Mouse (Mus musculus): ENCODE data around the gene Tmppe. TPM values are rescaled to one million over a fixed set of nuclear protein-coding genes. Genes with fewer than 3 reads are reported as not detected.

Gene Tmppe
- polyA plus RNA-seq, 1 experiment from 2014 or later: 5.5 TPM

GRCm38 (mm10) chr9:114394677-114395076, 6.2 kb upstream of the Tmppe start:
- no peaks in the 10 kb centered on the region for H3K4me1 ChIP-seq (ENCODE audit: insufficient read depth, low read depth, low read length)
- H3K4me2 ChIP-seq (replicated peaks; ENCODE audit: low read depth, low read length): no peak overlapping the region
- H3K27me3 ChIP-seq (replicated peaks; ENCODE audit: insufficient read depth, low read length): no peaks in the 10 kb centered on the region
- TF ChIP-seq EP300 (IDR thresholded peaks at IDR 0.05): no peak
- TF ChIP-seq CTCF (IDR thresholded peaks at IDR 0.05): no peak
- no peak for ATAC-seq
- H3K9ac ChIP-seq (replicated peaks; ENCODE audit: low read depth): no peak overlapping the region
- H3K36me3 ChIP-seq (ENCODE audit: insufficient read depth, low read length): no peaks in the 10 kb centered on the region
- no peaks in the 10 kb centered on the region for H3K9me3 ChIP-seq (ENCODE audit: low read length)
- 46% methylated on average over 8 of the region's 8 CpGs for WGBS
- no peak overlapping the region for H3K27ac ChIP-seq (ENCODE audit: low read length)
- H3K4me3 ChIP-seq (ENCODE audit: low read depth, low read length): no peak overlapping the region
- DNase-seq (ENCODE audit: low spot score): peak; percentile 68

- DNase-seq (ENCODE audit: low spot score) (no peak), ATAC-seq (no peak)
- Histone ChIP-seq H3K9ac (replicated peaks; ENCODE audit: low read depth) (no peak overlapping the region), H3K4me3 (ENCODE audit: low read depth, low read length) (no peak overlapping the region), H3K36me3 (ENCODE audit: insufficient read depth, low read length) (no peaks in the 10 kb centered on the region), H3K27ac (ENCODE audit: low read length) (no peak overlapping the region), H3K9me3 (ENCODE audit: low read length) (no peaks in the 10 kb centered on the region), H3K4me2 (replicated peaks; ENCODE audit: low read depth, low read length) (no peak overlapping the region), H3K4me1 (ENCODE audit: insufficient read depth, low read depth, low read length) (no peaks in the 10 kb centered on the region; the same call in 1 of the 2 replicates), H3K27me3 (replicated peaks; ENCODE audit: insufficient read depth, low read length) (no peaks in the 10 kb centered on the region)
- TF ChIP-seq CTCF (IDR thresholded peaks at IDR 0.05): no peak
- TF ChIP-seq EP300 (IDR thresholded peaks at IDR 0.05): no peak
- 75% methylated on average over 4 of the region's 4 CpGs for WGBS
These were observed 5.6 kb upstream of the Tmppe start for GRCm38 (mm10) chr9:114395258-114395657.

GRCm38 (mm10) chr9:114399680-114400079, 1.2 kb upstream of the Tmppe start:
- H3K4me1 ChIP-seq (ENCODE audit: insufficient read depth, low read depth, low read length): peaks cover 4% of the 10 kb centered on the region; the same call in 1 of the 2 replicates
- H3K36me3 ChIP-seq (ENCODE audit: insufficient read depth, low read length): no peaks in the 10 kb centered on the region
- 90% methylated on average over 12 of the region's 12 CpGs for WGBS
- H3K9me3 ChIP-seq (ENCODE audit: low read length): no peaks in the 10 kb centered on the region
- no peaks in the 10 kb centered on the region for H3K27me3 ChIP-seq (replicated peaks; ENCODE audit: insufficient read depth, low read length)
- TF ChIP-seq EP300 (IDR thresholded peaks at IDR 0.05) (no peak), CTCF (IDR thresholded peaks at IDR 0.05) (no peak)
- H3K9ac ChIP-seq (replicated peaks; ENCODE audit: low read depth): no peak overlapping the region
- no peak for DNase-seq (ENCODE audit: low spot score)
- ATAC-seq: no peak
- no peak overlapping the region for H3K4me2 ChIP-seq (replicated peaks; ENCODE audit: low read depth, low read length)
- no peak overlapping the region for H3K4me3 ChIP-seq (ENCODE audit: low read depth, low read length)
- H3K27ac ChIP-seq (ENCODE audit: low read length): no peak overlapping the region

GRCm38 (mm10) chr9:114400588-114400948, 337 bp upstream of the Tmppe start:
- H3K27me3 ChIP-seq (replicated peaks; ENCODE audit: insufficient read depth, low read length): no peaks in the 10 kb centered on the region
- WGBS: 10% methylated on average over 5 of the region's 5 CpGs
- no peaks in the 10 kb centered on the region for H3K9me3 ChIP-seq (ENCODE audit: low read length)
- DNase-seq (ENCODE audit: low spot score) (peak; percentile 36), ATAC-seq (no peak)
- TF ChIP-seq EP300 (IDR thresholded peaks at IDR 0.05): no peak
- no peak for TF ChIP-seq CTCF (IDR thresholded peaks at IDR 0.05)
- peak overlapping the region; percentile 95 for H3K27ac ChIP-seq (ENCODE audit: low read length)
- peak overlapping the region; percentile 79 for H3K4me2 ChIP-seq (replicated peaks; ENCODE audit: low read depth, low read length)
- H3K4me3 ChIP-seq (ENCODE audit: low read depth, low read length): peak overlapping the region; percentile 88
- peaks cover 4% of the 10 kb centered on the region; the same call in 1 of the 2 replicates for H3K36me3 ChIP-seq (ENCODE audit: insufficient read depth, low read length)
- H3K9ac ChIP-seq (replicated peaks; ENCODE audit: low read depth): peak overlapping the region; percentile 89; the same call in 1 of the 2 replicates
- H3K4me1 ChIP-seq (ENCODE audit: insufficient read depth, low read depth, low read length): peaks cover 4% of the 10 kb centered on the region; the same call in 1 of the 2 replicates

- Histone ChIP-seq H3K4me2 (replicated peaks; ENCODE audit: low read depth, low read length) (peak overlapping the region; percentile 79), H3K36me3 (ENCODE audit: insufficient read depth, low read length) (peaks cover 4% of the 10 kb centered on the region; the same call in 1 of the 2 replicates), H3K27me3 (replicated peaks; ENCODE audit: insufficient read depth, low read length) (no peaks in the 10 kb centered on the region), H3K4me1 (ENCODE audit: insufficient read depth, low read depth, low read length) (peaks cover 4% of the 10 kb centered on the region; the same call in 1 of the 2 replicates), H3K27ac (ENCODE audit: low read length) (peak overlapping the region; percentile 95), H3K4me3 (ENCODE audit: low read depth, low read length) (peak overlapping the region; percentile 88), H3K9me3 (ENCODE audit: low read length) (no peaks in the 10 kb centered on the region), H3K9ac (replicated peaks; ENCODE audit: low read depth) (peak overlapping the region; percentile 89)
- DNase-seq (ENCODE audit: low spot score) (peak; percentile 55), ATAC-seq (peak; percentile 11)
- WGBS: 2% methylated on average over 16 of the region's 16 CpGs
- TF ChIP-seq CTCF (IDR thresholded peaks at IDR 0.05): peak; percentile 44
- TF ChIP-seq EP300 (IDR thresholded peaks at IDR 0.05): no peak
These were observed 778 bp downstream of the Tmppe start for GRCm38 (mm10) chr9:114401685-114402080.

GRCm38 (mm10) chr9:114407676-114408075, 6.8 kb downstream of the Tmppe start:
- no peak for DNase-seq (ENCODE audit: low spot score)
- 92% methylated on average over 2 of the region's 2 CpGs for WGBS
- Histone ChIP-seq H3K9ac (replicated peaks; ENCODE audit: low read depth) (no peak overlapping the region), H3K27me3 (replicated peaks; ENCODE audit: insufficient read depth, low read length) (no peaks in the 10 kb centered on the region), H3K27ac (ENCODE audit: low read length) (no peak overlapping the region), H3K9me3 (ENCODE audit: low read length) (no peaks in the 10 kb centered on the region), H3K36me3 (ENCODE audit: insufficient read depth, low read length) (peaks cover 13% of the 10 kb centered on the region; the same call in 1 of the 2 replicates), H3K4me2 (replicated peaks; ENCODE audit: low read depth, low read length) (no peak overlapping the region), H3K4me3 (ENCODE audit: low read depth, low read length) (no peak overlapping the region), H3K4me1 (ENCODE audit: insufficient read depth, low read depth, low read length) (no peaks in the 10 kb centered on the region)
- ATAC-seq: no peak
- TF ChIP-seq CTCF (IDR thresholded peaks at IDR 0.05) (no peak), EP300 (IDR thresholded peaks at IDR 0.05) (no peak)

All from lung, postnatal 0 days (tissue).